Mouse (Mus musculus): ENCODE data around the gene Tmem207.

The Tmem207 gene

DNA sequence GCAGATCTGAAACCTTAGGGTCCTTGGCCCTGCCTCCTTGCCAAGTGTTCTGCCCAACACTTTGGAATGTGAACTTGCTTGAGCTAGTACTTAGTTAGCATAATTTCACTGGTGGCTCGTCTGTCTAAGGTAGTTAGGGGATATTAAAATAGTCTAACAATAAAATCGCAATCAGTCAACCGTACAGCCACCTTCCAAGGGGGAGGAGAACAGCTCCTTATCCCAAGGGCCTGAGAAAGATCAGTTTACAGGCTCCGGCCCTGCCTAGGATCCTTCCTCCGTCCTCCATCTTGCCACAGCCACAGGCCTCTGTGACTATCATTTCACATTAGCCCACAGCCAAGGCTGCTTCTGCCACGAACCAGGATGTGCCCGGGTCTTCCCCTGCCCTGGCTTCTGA is 63.7 kb downstream of the Tmem207 start, which contains the start of gene Cldn16:
Gene Cldn16 (plus strand): TSS at position 301 of the 400 bp plus-strand sequence.
- in situ Hi-C loops (cut with MboI, MseI): no loop called here

DNA sequence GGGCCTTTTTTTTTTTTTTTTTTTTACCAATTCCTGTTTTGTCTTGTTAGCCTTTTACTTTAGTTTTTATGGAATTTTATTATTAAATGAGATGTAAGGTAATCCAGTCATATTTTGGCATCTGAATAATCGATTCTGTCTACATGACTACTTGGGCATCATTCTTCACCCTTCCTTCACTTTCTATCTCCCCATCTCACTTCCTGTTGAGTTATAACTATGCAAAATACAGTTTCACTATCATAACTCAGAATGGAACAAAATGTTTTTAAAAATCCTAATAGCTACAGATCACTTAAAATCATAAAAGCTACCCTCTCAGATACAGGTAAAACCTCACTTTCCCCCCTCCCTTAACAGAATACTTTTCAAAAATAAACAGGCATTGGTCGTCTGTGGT is 70.4 kb downstream of the Tmem207 start:
- in situ Hi-C loops (cut with MboI, MseI): no loop called here

DNA sequence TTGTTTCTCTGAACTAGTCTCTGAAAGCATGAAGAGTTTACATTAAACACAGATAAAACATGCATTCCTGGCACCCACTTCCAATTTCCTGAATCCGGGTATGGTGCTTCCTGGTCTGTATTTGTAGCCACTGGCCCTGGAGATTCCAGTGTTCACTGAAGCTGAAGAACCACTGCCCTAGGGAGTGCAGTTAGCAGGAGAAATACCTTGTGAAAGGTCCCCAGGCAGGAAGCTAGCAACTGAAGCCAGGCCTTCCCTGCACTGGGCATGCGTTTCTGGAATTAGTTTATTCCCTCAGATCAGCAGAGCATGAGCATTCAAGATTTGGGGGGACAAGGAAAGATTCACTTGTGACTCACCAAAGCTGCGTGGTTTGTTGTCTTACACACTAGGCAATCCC is 72.4 kb downstream of the Tmem207 start:
- in situ Hi-C loops (cut with MboI, MseI): no loop called here
